Mouse (Mus musculus) urinary bladder, adult 18-20 months (tissue): ENCODE data around the gene Serpina3j.
"Not testable (repeated sequence)": the region's sequence is repeated elsewhere in the genome, so short reads cannot be mapped to it uniquely, and the experiment has no call there.

ENCODE experiments used
- DNase-seq, 2 experiments: peaks; one replicate each; pipeline ENCODE4 v3.0.0; 2022; ENCODE audit warnings: low spot score in 2 of 2, mixed read lengths in 2 of 2

The Serpina3j gene

DNA sequence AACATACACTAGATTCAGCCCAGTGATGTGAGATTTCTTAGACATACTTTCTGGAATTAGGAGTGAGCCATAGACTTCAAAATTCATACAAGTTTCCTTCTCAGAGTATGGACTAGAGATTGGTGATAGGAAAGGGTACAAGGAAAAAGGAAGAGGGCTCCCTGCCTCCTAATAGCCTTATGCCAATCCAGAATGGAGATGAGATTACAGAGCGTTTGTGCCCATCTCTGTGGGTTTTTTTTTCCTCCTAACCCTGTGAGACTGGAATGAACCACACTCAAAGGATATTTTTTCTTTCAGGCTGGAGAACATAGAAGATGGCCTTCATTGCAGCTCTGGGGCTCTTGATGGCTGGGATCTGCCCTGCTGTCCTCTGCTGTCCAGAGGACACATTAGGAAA, at the start of gene Serpina3j:
Gene Serpina3j, plus strand, starts transcription at position 301 of the 400 bp plus-strand sequence.
- no peak for DNase-seq

GRCm38 (mm10) chr12:104266374-104266773, 48.0 kb upstream of the Serpina3j start:
- DNase-seq: no peak

DNA sequence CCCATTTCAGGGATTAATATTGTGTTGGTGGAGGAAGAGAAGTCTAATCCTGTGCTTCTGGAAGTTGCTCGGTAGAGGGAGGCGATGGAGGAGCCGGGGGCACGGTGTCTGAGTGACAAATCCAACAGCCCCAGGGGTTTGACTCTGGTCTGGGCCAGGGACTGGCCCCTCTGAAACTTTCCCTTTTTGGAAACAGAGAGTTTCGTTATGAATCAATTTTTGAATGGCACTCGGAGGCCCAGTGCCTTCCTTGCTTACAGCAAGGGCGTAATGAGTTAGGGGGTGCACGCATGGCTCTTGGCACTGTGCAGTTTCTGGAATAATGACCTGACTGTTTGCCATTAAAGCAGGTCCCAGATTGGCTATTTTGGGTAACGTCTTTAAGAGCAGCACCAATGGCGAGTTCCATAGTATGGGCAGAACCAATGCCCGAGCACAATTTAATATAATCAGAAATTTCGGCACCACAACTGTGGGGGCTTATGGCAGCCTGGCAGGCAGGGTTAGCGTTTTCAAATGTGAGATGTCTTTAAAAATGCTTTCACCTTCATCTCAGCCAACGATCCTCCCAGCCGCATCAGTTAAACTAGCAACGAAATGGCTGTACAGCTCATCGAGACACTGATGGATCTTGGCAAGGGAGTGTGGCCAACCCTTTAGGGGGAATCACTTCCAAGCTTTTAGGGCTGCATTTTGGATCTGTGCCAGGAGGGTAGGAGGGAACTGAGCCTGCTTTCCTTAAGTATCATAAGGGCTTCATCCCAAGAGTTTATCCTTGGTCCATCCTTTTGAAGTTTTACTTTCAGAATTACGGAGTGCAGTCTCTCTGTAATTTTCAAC, 35.9 kb upstream of the Serpina3j start:
- DNase-seq: no peak

DNA sequence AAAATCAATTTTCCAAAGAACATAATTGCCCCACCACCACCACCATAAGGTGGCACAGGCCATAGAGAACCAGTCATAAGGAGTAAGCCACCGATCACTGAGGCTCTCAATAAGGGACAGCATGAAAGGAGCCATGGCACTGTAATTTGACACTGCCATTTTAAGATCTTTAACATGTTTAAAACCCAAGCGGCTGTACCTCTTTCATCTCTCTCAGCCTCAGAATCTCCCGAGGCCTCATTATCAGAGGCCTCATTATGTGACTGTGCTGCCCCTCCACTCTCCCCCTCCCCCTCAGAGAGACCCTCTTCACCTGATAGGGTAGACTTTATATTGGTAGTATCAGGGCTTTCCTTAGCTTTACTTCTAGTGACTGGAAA, 35.3 kb upstream of the Serpina3j start:
- DNase-seq: no peak

- DNase-seq: no peak
These were observed 31.0 kb upstream of the Serpina3j start for GRCm38 (mm10) chr12:104283380-104283779.

DNA sequence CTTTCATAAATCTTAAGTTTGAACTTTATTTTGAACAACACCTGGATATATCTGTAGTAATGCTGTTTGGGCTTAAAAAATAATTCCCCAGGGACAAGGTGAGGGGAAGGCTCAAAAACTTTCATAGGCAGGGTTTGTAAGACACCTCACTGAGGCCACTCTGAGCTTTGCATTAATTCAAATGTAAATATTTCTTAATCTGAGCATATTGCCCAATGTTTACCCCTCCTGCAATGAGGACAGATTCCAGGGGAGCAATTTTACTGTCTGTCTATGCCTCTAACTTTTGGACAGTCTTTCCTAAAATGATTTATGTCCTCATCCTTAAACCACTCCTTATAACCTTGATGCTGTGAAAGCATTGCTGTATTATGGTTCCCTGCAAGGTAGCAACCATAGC, 26.0 kb upstream of the Serpina3j start:
- no peak for DNase-seq

GRCm38 (mm10) chr12:104289872-104290271, 24.5 kb upstream of the Serpina3j start:
- DNase-seq: no peak

DNA sequence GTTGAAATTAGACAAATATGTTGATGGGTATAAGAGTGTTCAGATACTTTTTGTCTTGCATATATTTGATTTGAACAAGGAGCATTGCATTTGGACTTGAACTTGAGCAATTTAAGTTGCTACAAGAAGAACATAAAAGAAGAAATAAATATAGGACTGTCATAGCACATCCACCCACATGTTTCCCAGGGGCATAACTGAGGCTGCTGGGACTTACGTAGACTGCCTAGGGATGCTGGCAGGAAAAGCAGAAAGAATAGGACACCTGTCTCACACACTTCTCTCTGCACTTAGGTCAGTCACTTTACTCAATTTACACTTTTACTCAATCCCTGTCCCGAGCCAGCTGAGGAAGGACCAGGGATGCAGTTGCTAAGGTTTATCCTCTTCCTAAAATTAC, 20.4 kb upstream of the Serpina3j start:
- no peak for DNase-seq

DNA sequence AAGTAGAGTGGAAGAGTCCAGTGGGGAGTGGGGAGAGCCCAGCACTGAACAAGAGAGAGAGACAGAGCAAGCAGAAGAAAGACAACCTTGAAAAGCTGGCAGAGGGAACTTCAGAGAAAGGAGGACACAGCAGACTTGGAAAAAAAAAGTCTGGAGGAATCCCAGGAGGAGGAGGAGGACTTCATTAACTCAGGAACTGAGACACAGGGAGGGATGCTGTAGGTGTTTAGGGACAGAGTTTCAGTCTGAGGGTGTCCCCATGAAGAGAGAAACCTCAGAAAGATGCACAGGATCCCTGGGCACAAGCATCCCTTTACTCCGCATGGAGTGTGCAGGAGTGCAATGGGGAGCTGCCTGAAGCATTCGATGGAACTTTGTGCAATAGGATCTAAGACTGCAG, 16.3 kb upstream of the Serpina3j start:
- no peak for DNase-seq

- DNase-seq: no peak
These were observed 8.4 kb upstream of the Serpina3j start for GRCm38 (mm10) chr12:104305991-104306390.

GRCm38 (mm10) chr12:104322454-104322853, 8.1 kb downstream of the Serpina3j start:
- DNase-seq: no peak

DNA sequence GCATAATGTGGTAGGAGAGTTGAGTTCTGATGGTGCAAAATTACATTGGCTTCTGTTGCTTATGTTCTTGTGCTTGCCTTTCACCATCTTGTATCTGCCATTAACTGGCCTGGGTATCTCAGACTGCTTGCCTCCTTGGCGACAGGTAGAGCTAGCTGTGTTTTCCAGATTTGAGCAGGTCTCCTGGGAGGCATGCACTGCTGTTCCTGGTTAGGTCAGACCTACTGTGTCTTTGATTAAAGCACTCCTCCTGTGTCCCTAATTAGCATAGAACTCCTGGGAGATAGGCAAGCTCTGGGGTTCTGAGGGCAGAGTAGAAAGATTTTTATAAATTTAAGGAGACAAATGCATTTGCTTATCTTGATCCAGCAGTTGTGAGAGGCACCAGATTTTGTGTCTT, 17.3 kb downstream of the Serpina3j start:
- DNase-seq: no peak

DNA sequence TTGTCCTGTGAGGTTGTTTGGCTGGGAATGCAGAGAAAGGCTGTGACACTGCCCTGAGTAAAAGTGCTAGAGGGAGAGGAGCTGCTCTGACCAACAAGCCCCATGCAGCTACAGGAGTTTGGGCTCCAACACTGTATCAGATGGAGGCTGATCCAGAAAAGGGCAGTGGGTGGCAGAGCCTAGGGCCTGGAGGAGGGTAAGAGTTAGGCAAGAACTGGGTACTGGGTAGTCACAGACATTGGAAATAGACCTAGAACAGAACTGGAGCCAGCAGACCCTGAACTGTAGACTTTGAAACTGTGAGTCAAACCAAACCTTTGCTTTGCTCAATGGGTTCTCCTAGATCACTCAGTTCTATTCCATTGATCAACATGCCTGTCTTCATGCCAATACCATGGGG, 22.5 kb downstream of the Serpina3j start:
- DNase-seq: not testable (repeated sequence)

DNA sequence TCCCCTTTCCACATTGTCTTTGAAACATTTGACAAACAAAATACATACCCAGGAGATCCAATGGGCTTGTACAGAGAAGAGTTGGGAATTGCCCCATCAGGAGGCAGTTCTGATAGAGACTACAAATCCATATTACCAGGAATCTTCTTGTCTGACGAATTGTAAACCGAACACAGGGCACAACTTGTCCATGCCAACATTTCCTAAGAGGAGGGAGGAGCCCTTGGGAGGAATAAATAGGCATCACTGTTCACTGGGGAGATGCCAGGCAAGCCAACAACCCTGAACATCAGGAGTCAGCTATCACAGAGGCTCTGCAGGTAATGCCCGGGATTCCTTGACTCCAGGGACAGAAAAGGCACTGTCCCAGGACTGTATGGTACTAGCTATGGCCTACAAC, 23.9 kb downstream of the Serpina3j start, which contains the start of the genes Serpina3k and Serpina3m:
Gene Serpina3k, plus strand, starts transcription at position 261 of the 400 bp plus-strand sequence.
Gene Serpina3m, plus strand, starts transcription at position 261 of the 400 bp plus-strand sequence.
- not testable (repeated sequence) for DNase-seq

DNA sequence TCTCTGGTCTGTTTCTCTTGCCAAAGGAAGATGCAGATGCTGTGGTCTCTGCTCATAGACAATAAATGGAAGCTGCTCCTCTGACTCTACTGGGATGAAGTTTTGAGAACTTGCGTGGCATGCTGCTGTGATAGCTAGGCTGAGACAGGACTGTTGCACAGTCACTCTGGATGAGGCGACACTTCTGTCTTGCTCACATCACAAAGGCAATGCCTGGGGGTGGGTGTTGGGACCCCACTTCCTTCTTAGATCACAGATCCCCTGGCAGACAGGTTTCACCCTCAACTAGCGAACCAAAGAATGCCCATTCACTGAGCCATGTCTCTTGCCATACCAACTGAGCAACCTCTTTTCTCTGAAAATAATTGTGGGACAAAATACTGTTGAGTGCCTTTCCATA, 24.4 kb downstream of the Serpina3j start:
- DNase-seq: no peak

GRCm38 (mm10) chr12:104342489-104342888, 28.1 kb downstream of the Serpina3j start:
- not testable (repeated sequence) for DNase-seq

GRCm38 (mm10) chr12:104345181-104345580, 30.8 kb downstream of the Serpina3j start:
- DNase-seq: no peak

DNA sequence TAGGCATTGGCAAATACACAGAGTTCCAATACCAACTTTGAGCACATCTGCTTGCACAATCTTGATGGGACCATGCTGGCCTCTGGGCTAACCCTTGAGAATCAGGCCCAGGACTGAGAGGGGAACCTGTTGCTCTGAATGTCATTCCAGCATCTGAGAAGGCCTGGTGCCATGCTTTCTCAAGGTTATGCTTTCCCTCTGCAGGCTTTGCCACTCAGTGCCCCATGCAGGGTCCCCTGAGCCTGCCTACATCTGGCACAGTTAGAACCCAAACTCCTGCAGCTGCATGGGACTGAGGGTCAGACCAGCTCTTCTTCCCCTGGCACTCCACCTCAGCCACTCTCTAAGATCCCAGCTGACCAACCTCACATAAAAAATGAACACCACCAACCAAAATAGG, 31.4 kb downstream of the Serpina3j start:
- no peak for DNase-seq

GRCm38 (mm10) chr12:104347091-104347490, 32.7 kb downstream of the Serpina3j start:
- no peak for DNase-seq

DNA sequence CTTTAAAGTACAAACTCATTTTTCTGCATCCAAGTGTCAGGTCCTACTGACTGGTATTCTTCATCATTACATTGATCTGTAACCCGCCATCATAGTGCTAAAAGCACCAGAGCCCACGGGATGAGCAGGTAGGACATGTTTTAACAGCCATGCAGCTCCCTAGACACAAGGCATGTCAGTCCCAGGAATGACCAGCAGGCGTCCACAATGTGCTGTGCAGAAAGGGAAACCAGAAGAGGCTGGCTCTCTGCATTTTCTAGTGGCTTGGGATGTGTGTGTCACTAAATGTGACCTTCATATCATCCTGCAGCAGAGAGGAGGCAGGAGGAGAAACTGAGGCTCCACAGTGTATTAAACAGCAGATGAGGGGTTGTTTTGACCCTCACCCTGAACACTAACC, 37.5 kb downstream of the Serpina3j start:
- DNase-seq: peak; percentile 15 to 47

GRCm38 (mm10) chr12:104356006-104356405, 41.7 kb downstream of the Serpina3j start:
- no peak for DNase-seq

DNA sequence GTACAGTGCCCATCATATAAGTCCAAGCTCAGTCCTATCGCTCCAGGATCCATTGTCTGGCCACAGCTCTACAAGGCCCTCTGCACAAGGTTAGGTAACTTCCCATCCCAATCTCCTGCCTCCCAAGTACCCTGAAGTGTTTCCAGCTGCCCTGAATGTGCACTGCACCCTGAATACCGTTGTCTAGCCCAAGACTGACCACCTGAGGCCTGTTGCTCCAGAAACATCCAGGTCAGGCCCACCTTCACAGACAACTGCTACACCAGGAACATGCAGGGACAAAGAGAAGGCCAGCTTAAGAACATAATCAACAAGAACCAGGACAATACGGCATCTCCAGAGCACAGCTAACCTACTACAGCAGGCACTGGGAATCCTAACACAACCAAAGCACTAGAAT, 55.6 kb downstream of the Serpina3j start:
- no peak for DNase-seq
